ENCODE assay signal across 9 mouse cellular contexts in genomic region chr16:91464594-91465504, GRCm38 (mm10). TPM values are rescaled to one million over a fixed set of nuclear protein-coding genes. Genes with fewer than 3 reads are reported as not detected.
DNase-seq lines count a peak whose midpoint lies in the region; ATAC-seq and TF ChIP-seq lines count a peak whose summit lies in the region.
"Had no signal": no experiment of that assay in that cellular context is flagged by ENCODE, and none has a peak within 500 bp of the region (broad histone marks: within the 10 kb centered on the region; RNA-seq: fewer than 3 reads in every experiment).

No protein-coding gene starts in this region.

- peak; percentile 96 for ATAC-seq in embryonic facial prominence, embryonic 15.5 days (ENCODE audit: insufficient number of reproducible peaks, low FRiP score, low TSS enrichment, low read depth)
- peak; percentile 95 for ATAC-seq in limb, embryonic 13.5 days (ENCODE audit: low FRiP score, low read depth)
- ATAC-seq in midbrain, embryonic 15.5 days (replicated peaks), result peak; percentile 97
- ATAC-seq: Patski had no signal

- peak overlapping the region; percentile 95 for H3K4me2 ChIP-seq in embryonic facial prominence, embryonic 15.5 days (replicated peaks)
- H3K4me2 ChIP-seq in limb, embryonic 13.5 days (replicated peaks), result peak overlapping the region; percentile 90
- H3K4me2 ChIP-seq in midbrain, embryonic 15.5 days, result peak overlapping the region; percentile 70

- WGBS in embryonic facial prominence, embryonic 15.5 days, result 2% methylated on average over 44 of the region's 44 CpGs
- 2% methylated on average over 44 of the region's 44 CpGs for WGBS in limb, embryonic 13.5 days
- WGBS in midbrain, embryonic 15.5 days, result 1% methylated on average over 44 of the region's 44 CpGs
- WGBS in spleen, adult 2 months, result under 1% methylated on average over 44 of the region's 44 CpGs

- H3K4me1 ChIP-seq in bone marrow macrophage, adult 2 months (ENCODE audit: control insufficient read depth, insufficient read depth, low read length), result peaks cover 35% of the 10 kb centered on the region
- H3K4me1 ChIP-seq in embryonic facial prominence, embryonic 15.5 days, result peaks cover 19% of the 10 kb centered on the region
- H3K4me1 ChIP-seq in limb, embryonic 13.5 days, result peaks cover 22% of the 10 kb centered on the region
- peaks cover 23% of the 10 kb centered on the region for H3K4me1 ChIP-seq in midbrain, embryonic 15.5 days
- peaks cover 15% of the 10 kb centered on the region; the same call in 1 of the 2 replicates for H3K4me1 ChIP-seq in spleen, adult 2 months (ENCODE audit: control insufficient read depth, insufficient read depth, insufficient read length)

- no peak for TF ChIP-seq POLR2A in bone marrow macrophage, adult 2 months (IDR thresholded peaks at IDR 0.05; ENCODE audit: borderline replicate concordance, low read depth, low read length)
- TF ChIP-seq POLR2A in spleen, adult 2 months (IDR thresholded peaks at IDR 0.05; ENCODE audit: low read depth, low read length), result peak; percentile 77

- H3K9me3 ChIP-seq in embryonic facial prominence, embryonic 15.5 days (replicated peaks), result no peaks in the 10 kb centered on the region
- no peaks in the 10 kb centered on the region for H3K9me3 ChIP-seq in limb, embryonic 13.5 days
- no peaks in the 10 kb centered on the region for H3K9me3 ChIP-seq in midbrain, embryonic 15.5 days

- H3K27me3 ChIP-seq in embryonic facial prominence, embryonic 15.5 days, result no peaks in the 10 kb centered on the region
- no peaks in the 10 kb centered on the region for H3K27me3 ChIP-seq in limb, embryonic 13.5 days
- H3K27me3 ChIP-seq in midbrain, embryonic 15.5 days (replicated peaks), result no peaks in the 10 kb centered on the region
- H3K27me3 ChIP-seq in spleen, adult 2 months (ENCODE audit: control insufficient read depth, insufficient read depth, low read length), result no peaks in the 10 kb centered on the region
- H3K27me3 ChIP-seq: Patski had no signal

- DNase-seq in A20 (ENCODE audit: low read depth, low spot score), result peak; percentile 98
- peak; percentile 89 to 90 for DNase-seq in heart, adult 9 months (ENCODE audit: low spot score in 2 of 2)
- peak; percentile 89 for DNase-seq in kidney, adult 9 months
- peak; percentile 83 to 88 for DNase-seq in spleen, adult 2 months (ENCODE audit: low read depth in 1 of 2, low spot score in 2 of 2)

- peak overlapping the region; percentile 57 for H3K9ac ChIP-seq in embryonic facial prominence, embryonic 15.5 days
- peak overlapping the region; percentile 69 for H3K9ac ChIP-seq in limb, embryonic 13.5 days
- H3K9ac ChIP-seq in midbrain, embryonic 15.5 days, result peak overlapping the region; percentile 50

- H3K36me3 ChIP-seq in embryonic facial prominence, embryonic 15.5 days, result no peaks in the 10 kb centered on the region
- H3K36me3 ChIP-seq in limb, embryonic 13.5 days, result no peaks in the 10 kb centered on the region; the same call in none of the 2 replicates
- H3K36me3 ChIP-seq in midbrain, embryonic 15.5 days (replicated peaks), result no peaks in the 10 kb centered on the region
- no peaks in the 10 kb centered on the region for H3K36me3 ChIP-seq in spleen, adult 2 months (ENCODE audit: control insufficient read depth, insufficient read depth, low read length)

- TF ChIP-seq CTCF in bone marrow macrophage, adult 2 months (IDR thresholded peaks at IDR 0.05; ENCODE audit: low read depth, low read length), result no peak
- no peak for TF ChIP-seq CTCF in spleen, adult 2 months (IDR thresholded peaks at IDR 0.05; ENCODE audit: extremely low read depth, insufficient read depth, insufficient read length, insufficient replicate concordance)

- H3K27ac ChIP-seq in bone marrow macrophage, adult 2 months (ENCODE audit: insufficient read depth, low read depth, low read length), result peak overlapping the region; percentile 99
- H3K27ac ChIP-seq in embryonic facial prominence, embryonic 15.5 days (replicated peaks), result peak overlapping the region; percentile 74
- peak overlapping the region; percentile 44; the same call in 1 of the 2 replicates for H3K27ac ChIP-seq in limb, embryonic 13.5 days
- H3K27ac ChIP-seq in midbrain, embryonic 15.5 days, result peak overlapping the region; percentile 89
- peak overlapping the region; percentile 87 for H3K27ac ChIP-seq in spleen, adult 2 months (ENCODE audit: insufficient read depth, low read length)

- H3K4me3 ChIP-seq in bone marrow macrophage, adult 2 months (ENCODE audit: insufficient read depth, low read length), result peak overlapping the region; percentile 87
- H3K4me3 ChIP-seq in embryonic facial prominence, embryonic 15.5 days (replicated peaks), result peak overlapping the region; percentile 65
- H3K4me3 ChIP-seq in limb, embryonic 13.5 days, result peak overlapping the region; percentile 63
- peak overlapping the region; percentile 66 for H3K4me3 ChIP-seq in midbrain, embryonic 15.5 days
- peak overlapping the region; percentile 67 for H3K4me3 ChIP-seq in spleen, adult 2 months (ENCODE audit: extremely low read depth, insufficient read depth, insufficient read length)

RNA-seq across cellular contexts. Expression of gene Ifnar1, which starts 20.2 kb away (rescaled TPM):
- 89.1 and 92.5 TPM in 2 replicates for polyA plus RNA-seq in bone marrow macrophage, adult 2 months (2012; ENCODE audit: insufficient read depth, insufficient read length, missing spikeins)
- polyA plus RNA-seq in embryonic facial prominence, embryonic 15.5 days (2015; fragmentation: Nextera tagmentation; extraction: Ambion mirVana), result 57.1 and 57.4 TPM in 2 replicates
- polyA plus RNA-seq in limb, embryonic 13.5 days (2015; fragmentation: Nextera tagmentation; extraction: Ambion mirVana), result 63.5 and 67.1 TPM in 2 replicates
- 53.4 and 54.7 TPM in 2 replicates for polyA plus RNA-seq in midbrain, embryonic 15.5 days (2015; fragmentation: Nextera tagmentation; extraction: Ambion mirVana)
- 22.3 and 25.4 TPM in 2 replicates for polyA plus RNA-seq in spleen, adult 2 months (2012; rRNA removed)

RNA-seq across cellular contexts. Expression of gene Il10rb, which starts 58.9 kb away (rescaled TPM):
- polyA plus RNA-seq in bone marrow macrophage, adult 2 months (2012; ENCODE audit: insufficient read depth, insufficient read length, missing spikeins), result 345 and 358 TPM in 2 replicates
- 33.3 and 37.0 TPM in 2 replicates for polyA plus RNA-seq in embryonic facial prominence, embryonic 15.5 days (2015; fragmentation: Nextera tagmentation; extraction: Ambion mirVana)
- polyA plus RNA-seq in limb, embryonic 13.5 days (2015; fragmentation: Nextera tagmentation; extraction: Ambion mirVana), result 15.6 and 18.2 TPM in 2 replicates
- 11.7 and 11.9 TPM in 2 replicates for polyA plus RNA-seq in midbrain, embryonic 15.5 days (2015; fragmentation: Nextera tagmentation; extraction: Ambion mirVana)
- polyA plus RNA-seq in spleen, adult 2 months (2012; rRNA removed), result 40.0 and 43.8 TPM in 2 replicates

Comparison
In these comparisons a context has a peak if more than half of its experiments do, and no peak if none do; other contexts are left out.
1. Peak in every context shown above with its lines: DNase-seq, ATAC-seq, H3K4me3 ChIP-seq and H3K27ac ChIP-seq.
2. H3K27ac ChIP-seq: peak in every context shown above with its lines; median percentile 99 in bone marrow macrophage, adult 2 months; 89 in midbrain, embryonic 15.5 days; 87 in spleen, adult 2 months; 74 in embryonic facial prominence, embryonic 15.5 days; 44 in limb, embryonic 13.5 days.